Mouse (Mus musculus) urinary bladder, postnatal 14 days (tissue): ENCODE measurements around the gene Gm17078.
A peak's percentile ranks its signal among the peaks of the same experiment; 100 is the strongest.
"Not testable (repeated sequence)": the region's sequence is repeated elsewhere in the genome, so short reads cannot be mapped to it uniquely, and the experiment has no call there.

Experiments used
- DNase-seq: peaks from one replicate; pipeline ENCODE4 v3.0.0; 2021; ENCODE audit warnings: low spot score

Gene Gm17078

DNA sequence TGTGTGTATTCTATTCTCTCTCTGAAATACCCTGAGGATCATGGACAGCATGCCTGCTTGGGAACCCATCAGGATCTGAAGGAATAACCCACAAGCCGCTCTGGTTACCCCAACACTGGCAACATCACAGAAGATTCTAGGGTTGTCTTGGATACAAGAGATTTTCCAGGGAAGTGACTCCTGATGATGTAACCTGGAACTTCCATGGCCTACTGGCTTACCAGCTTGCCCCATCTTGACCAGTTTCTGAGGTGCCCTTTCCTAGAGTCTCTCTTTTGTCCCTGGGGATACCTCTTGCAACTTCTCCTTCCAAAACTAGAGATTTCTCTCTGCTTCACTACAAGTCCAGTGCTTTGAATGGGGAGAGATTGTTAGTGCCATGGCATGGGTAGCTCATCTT, at the start of gene Gm17078:
Gene Gm17078, minus strand, starts transcription at position 101 of the 400 bp plus-strand sequence.
- DNase-seq: no peak

DNA sequence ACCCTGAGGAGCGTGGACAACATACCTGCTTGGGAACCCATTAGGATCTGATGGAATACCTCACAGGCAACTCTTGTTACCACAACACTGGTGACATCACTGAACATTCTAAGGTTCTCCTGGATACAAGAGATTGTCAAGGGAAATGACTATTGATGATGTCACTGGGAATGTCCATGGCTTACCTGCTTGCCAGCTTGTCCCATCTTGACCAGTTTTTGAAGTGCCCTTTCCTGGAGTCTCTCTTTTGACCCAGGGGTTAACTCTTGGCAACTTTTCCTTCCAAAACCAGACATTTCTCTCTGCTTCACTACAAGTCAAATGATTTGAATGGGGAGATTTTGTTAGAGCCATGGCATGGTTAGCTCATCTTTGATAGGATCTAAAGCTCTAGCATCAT, 24.5 kb upstream of the Gm17078 start, which contains the start of gene Gm4181:
Gene Gm4181, minus strand, starts transcription at position 101 of the 400 bp plus-strand sequence.
- DNase-seq: not testable (repeated sequence)

DNA sequence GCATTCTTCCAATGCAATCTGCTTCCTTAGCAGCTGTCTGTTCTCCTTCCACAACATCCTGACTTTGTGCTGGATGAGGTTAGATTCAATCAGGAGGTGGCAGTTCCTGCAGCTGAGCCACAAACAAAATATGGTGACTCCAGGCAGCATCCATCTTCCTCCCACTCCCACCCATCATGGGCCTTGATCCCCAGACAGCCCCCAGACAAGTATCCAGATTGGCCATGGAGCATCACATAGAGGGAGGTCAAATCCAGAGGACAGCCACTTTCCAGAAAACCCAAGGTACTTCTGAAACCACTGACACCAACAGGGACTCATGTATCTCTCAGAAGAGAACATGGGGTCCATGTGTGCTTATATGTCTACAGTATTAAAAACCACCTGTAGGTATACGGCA, 21.3 kb upstream of the Gm17078 start:
- peak; percentile 8 for DNase-seq

DNA sequence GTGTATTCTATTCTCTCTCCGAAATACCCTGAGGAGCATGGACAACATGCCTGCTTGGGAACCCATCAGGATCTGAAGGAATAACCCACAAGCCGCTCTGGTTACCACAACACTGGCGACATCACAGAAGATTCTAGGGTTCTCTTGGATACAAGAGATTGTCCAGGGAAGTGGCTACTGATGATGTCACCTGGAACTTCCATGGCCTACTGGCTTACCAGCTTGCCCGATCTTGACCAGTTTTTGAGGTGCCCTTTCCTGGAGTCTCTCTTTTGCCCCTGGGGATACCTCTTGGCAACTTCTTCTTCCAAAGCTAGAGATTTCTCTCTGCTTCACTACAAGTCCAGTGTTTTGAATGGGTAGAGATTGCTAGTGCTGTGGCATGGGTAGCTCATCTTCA, 19.1 kb downstream of the Gm17078 start, which contains the start of gene Gm17174:
Gene Gm17174, minus strand, starts transcription at position 101 of the 400 bp plus-strand sequence.
- not testable (repeated sequence) for DNase-seq

DNA sequence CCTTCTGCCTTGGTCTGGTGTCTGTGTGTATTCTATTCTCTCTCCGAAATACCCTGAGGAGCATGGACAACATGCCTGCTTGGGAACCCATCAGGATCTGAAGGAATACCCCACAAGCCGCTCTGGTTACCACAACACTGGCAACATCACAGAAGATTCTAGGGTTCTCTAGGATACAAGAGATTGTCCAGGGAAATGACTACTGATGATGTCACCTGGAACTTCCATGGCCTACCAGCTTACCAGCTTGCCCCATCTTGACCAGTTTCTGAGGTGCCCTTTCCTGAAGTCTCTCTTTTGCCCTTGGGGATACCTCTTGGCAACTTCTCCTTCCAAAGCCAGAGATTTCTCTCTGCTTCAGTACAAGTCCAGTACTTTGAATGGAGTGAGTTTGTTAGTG, 37.1 kb downstream of the Gm17078 start, which contains the start of gene Gm17175:
Gene Gm17175, minus strand, starts transcription at position 101 of the 400 bp plus-strand sequence.
- not testable (repeated sequence) for DNase-seq
